Mouse (Mus musculus) liver, postnatal 0 days (tissue): ENCODE data around the gene Rapgef2. TPM values are rescaled to one million over a fixed set of nuclear protein-coding genes. Genes with fewer than 3 reads are reported as not detected.

Source experiments
- ATAC-seq: fragments of 200-750 bp; cut with Nextera tagmentation; 2 replicates; pipeline ENCODE4 v1.8.0; 2017; ENCODE audit warnings: mild to moderate bottlenecking, moderate library complexity
- DNase-seq: peaks from one replicate; pipeline ENCODE4 v3.0.0-alpha.2; 2016
- H3K27ac ChIP-seq: fragments of 300-500 bp; sonication (generic); 2 replicates; pipeline ENCODE4 v1.5.1; 2014; ENCODE audit warnings: antibody characterized with exemption, moderate library complexity, mild to moderate bottlenecking, low read depth
- H3K27me3 ChIP-seq: fragments of 300-500 bp; sonication (generic); 2 replicates; pipeline ENCODE4 v1.6.1; 2014; ENCODE audit warnings: low read length, control low read depth, mixed read lengths; ENCODE audit not compliant: insufficient read depth
- H3K36me3 ChIP-seq: fragments of 300-500 bp; sonication (generic); replicated peaks from 2 replicates; pipeline ENCODE4 v1.6.1; 2014; ENCODE audit warnings: mild to moderate bottlenecking, control low read depth, low read length, moderate library complexity, mixed read lengths; ENCODE audit not compliant: insufficient read depth
- H3K4me1 ChIP-seq: fragments of 300-500 bp; sonication (generic); 2 replicates; pipeline ENCODE4 v1.6.1; 2014; ENCODE audit warnings: antibody characterized with exemption, mild to moderate bottlenecking, control low read depth; ENCODE audit not compliant: insufficient read depth
- H3K4me2 ChIP-seq: fragments of 300-500 bp; sonication (generic); 2 replicates; pipeline ENCODE4 v1.6.1; 2014; ENCODE audit warnings: low read depth, mild to moderate bottlenecking, low read length, moderate library complexity, mixed read lengths
- H3K4me3 ChIP-seq: fragments of 300-500 bp; sonication (generic); 2 replicates; pipeline ENCODE4 v1.5.1; 2014; ENCODE audit warnings: low read depth, low read length
- H3K9ac ChIP-seq: fragments of 300-500 bp; sonication (generic); replicated peaks from 2 replicates; pipeline ENCODE4 v1.6.1; 2014; ENCODE audit warnings: mild to moderate bottlenecking, moderate library complexity
- H3K9me3 ChIP-seq: fragments of 300-500 bp; sonication (generic); 2 replicates; pipeline ENCODE4 v1.6.1; 2016; ENCODE audit warnings: mild to moderate bottlenecking, control low read depth, low read length, mixed read lengths
- CTCF ChIP-seq: sonication (generic); IDR thresholded peaks from 2 replicates; pipeline ENCODE4 v1.5.1; 2016; ENCODE audit warnings: antibody characterized with exemption, low read depth
- EP300 ChIP-seq: IDR thresholded peaks from 2 replicates; pipeline ENCODE4 v1.6.1; 2016; ENCODE audit warnings: antibody characterized with exemption, low read depth, mild to moderate bottlenecking
- WGBS: fragments of 180-500 bp; shearing (Covaris S2); extraction: QIAGEN DNeasy Blood & Tissue Kit; methylation state at CpG from one replicate; pipeline ENCODE4 v1.1.7; 2014; ENCODE audit not compliant: insufficient replicate concordance; 5-methylcytosine and 5-hydroxymethylcytosine counted together
- polyA plus RNA-seq: library from polyadenylated mRNA; unstranded; fragments of >200 nt; fragmentation: Nextera tagmentation; extraction: Ambion mirVana; gene quantifications from 2 replicates; pipeline ENCODE4 v1.2.1, GENCODE M21; 2015

Rapgef2 gene
- 1.8 TPM in 2 replicates for polyA plus RNA-seq

- H3K9me3 ChIP-seq: no peaks in the 10 kb centered on the region
- H3K4me3 ChIP-seq: peak within 1 kb of the TSS; percentile 84
- peaks cover 17% of the 10 kb centered on the region for H3K4me1 ChIP-seq
- DNase-seq (peak; percentile 78), ATAC-seq (peak; percentile 81)
- H3K9ac ChIP-seq: peak within 1 kb of the TSS; percentile 86
- no peaks in the 10 kb centered on the region for H3K36me3 ChIP-seq
- peak within 1 kb of the TSS; percentile 95 for H3K27ac ChIP-seq
- H3K4me2 ChIP-seq: peak within 1 kb of the TSS; percentile 91
- 0 out of 2 replicates have a peak, but pooled peaks cover 3% of the 10 kb centered on the region for H3K27me3 ChIP-seq
- TF ChIP-seq EP300: no peak
- TF ChIP-seq CTCF: no peak; the same call in 1 of the 2 replicates
- WGBS: 2% methylated on average over 66 of the region's 97 CpGs
These were observed at the start of gene Rapgef2 for GRCm38 (mm10) chr3:79286376-79287107. Gene Rapgef2 (minus strand): TSS chr3:79286517.

DNA sequence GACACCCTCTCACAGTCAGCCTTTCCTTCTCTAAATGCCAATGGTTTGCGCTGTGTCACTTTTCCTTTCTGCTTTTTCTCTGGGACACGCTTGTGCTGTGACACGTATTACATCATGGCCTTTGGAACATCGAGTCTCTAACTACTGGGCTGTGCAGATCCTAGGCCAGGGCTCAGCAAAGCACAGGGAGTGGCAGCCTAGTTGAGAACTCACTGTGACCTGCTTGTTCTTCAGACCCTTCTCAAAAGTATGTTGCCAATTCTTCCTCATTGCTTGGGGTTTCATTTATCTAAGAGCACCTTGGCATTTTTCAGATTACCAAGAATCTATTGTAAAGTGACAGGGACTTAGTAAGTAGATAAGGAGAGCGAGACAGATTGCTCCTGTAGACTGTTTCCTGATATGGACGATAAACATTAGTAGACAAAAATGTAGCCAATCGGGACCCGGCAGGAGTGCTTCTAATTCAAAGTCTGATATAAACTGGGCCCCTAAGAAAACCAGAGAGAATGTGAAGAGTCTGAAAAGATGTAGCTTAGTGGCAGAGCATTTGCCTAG is 47.4 kb upstream of the Rapgef2 start:
- H3K4me3 ChIP-seq: no peak overlapping the region
- no peaks in the 10 kb centered on the region for H3K27me3 ChIP-seq
- WGBS: 64% methylated on average over 8 of the region's 8 CpGs
- H3K4me1 ChIP-seq: no peaks in the 10 kb centered on the region
- H3K9ac ChIP-seq: no peak overlapping the region
- DNase-seq (no peak), ATAC-seq (no peak)
- no peaks in the 10 kb centered on the region for H3K36me3 ChIP-seq
- H3K27ac ChIP-seq: no peak overlapping the region
- no peaks in the 10 kb centered on the region for H3K9me3 ChIP-seq
- H3K4me2 ChIP-seq: no peak overlapping the region
- TF ChIP-seq CTCF (no peak), EP300 (peak; percentile 75)

DNA sequence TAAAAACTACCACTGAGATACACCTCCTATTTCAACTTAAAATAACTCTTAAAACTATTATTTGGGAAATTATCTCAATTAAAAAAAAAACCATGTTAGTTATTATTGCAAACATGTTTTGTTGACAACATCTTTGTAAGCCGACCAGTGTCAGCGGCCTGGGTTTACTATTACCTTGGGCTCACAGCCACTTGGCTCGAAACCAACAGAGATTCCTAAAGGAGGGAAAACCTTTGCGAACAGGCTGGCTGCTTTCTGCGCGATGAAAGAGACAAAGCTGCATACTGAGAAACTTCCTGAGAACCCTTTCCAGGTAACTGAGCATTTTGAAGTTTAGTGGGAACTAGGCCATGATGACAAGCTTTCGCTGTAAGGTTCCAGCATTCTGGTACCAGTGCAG is 46.7 kb upstream of the Rapgef2 start:
- DNase-seq (no peak), ATAC-seq (no peak)
- Histone ChIP-seq H3K4me1 (no peaks in the 10 kb centered on the region), H3K9me3 (no peaks in the 10 kb centered on the region), H3K27me3 (no peaks in the 10 kb centered on the region), H3K9ac (no peak overlapping the region), H3K4me2 (no peak overlapping the region), H3K27ac (no peak overlapping the region), H3K4me3 (no peak overlapping the region), H3K36me3 (no peaks in the 10 kb centered on the region)
- no peak for TF ChIP-seq EP300
- TF ChIP-seq CTCF: no peak
- WGBS: 75% methylated on average over 7 of the region's 7 CpGs

GRCm38 (mm10) chr3:79329691-79330315 is 43.5 kb upstream of the Rapgef2 start:
- WGBS: 58% methylated on average over 8 of the region's 8 CpGs
- no peaks in the 10 kb centered on the region for H3K27me3 ChIP-seq
- TF ChIP-seq EP300 (no peak), CTCF (no peak)
- ATAC-seq (no peak), DNase-seq (no peak)
- no peaks in the 10 kb centered on the region for H3K4me1 ChIP-seq
- no peak overlapping the region for H3K4me3 ChIP-seq
- H3K9me3 ChIP-seq: no peaks in the 10 kb centered on the region
- H3K4me2 ChIP-seq: no peak overlapping the region
- H3K27ac ChIP-seq: no peak overlapping the region
- no peaks in the 10 kb centered on the region for H3K36me3 ChIP-seq
- H3K9ac ChIP-seq: no peak overlapping the region

- Histone ChIP-seq H3K9me3 (no peaks in the 10 kb centered on the region), H3K9ac (no peak overlapping the region), H3K4me2 (no peak overlapping the region), H3K4me3 (no peak overlapping the region), H3K27ac (no peak overlapping the region), H3K36me3 (no peaks in the 10 kb centered on the region), H3K27me3 (no peaks in the 10 kb centered on the region), H3K4me1 (no peaks in the 10 kb centered on the region)
- DNase-seq (no peak), ATAC-seq (no peak)
- 55% methylated on average over 10 of the region's 10 CpGs for WGBS
- TF ChIP-seq CTCF (no peak), EP300 (no peak)
These were observed 38.6 kb upstream of the Rapgef2 start for GRCm38 (mm10) chr3:79324697-79325526.
